Mouse (Mus musculus) C2C12 (cell line): ENCODE data around the gene Adcy9.

Experiments
- CTCF ChIP-seq: IDR thresholded peaks from one replicate; pipeline ENCODE4 v1.5.1; 2011; ENCODE audit not compliant: control insufficient read depth, insufficient read depth, insufficient read length
- MAX ChIP-seq: IDR thresholded peaks from one replicate; pipeline ENCODE4 v1.6.1; 2011; ENCODE audit warnings: mild to moderate bottlenecking, control low read depth
- USF1 ChIP-seq: IDR thresholded peaks from one replicate; pipeline ENCODE4 v1.6.1; 2011; ENCODE audit warnings: low read depth, mild to moderate bottlenecking, control low read depth, moderate library complexity

DNA sequence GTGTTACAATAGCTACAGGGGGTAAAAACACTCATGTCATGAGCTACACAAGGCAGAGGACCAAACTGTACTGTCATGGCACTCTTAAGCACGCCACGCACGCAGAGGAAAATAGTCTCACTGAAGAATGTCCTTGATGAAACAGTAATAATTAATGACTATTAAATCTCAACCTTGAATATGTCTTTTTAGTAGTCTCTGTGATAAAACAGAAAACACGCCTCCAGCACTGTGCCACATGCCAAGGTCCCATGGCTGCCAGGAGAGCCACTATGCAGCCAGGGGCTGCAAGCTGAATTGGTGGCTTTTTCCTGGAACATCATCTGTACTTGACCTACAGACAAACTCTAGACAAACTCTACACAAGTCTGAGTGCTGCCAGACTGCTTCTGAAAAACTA is 8.0 kb downstream of the Adcy9 start:
- TF ChIP-seq CTCF = no peak
- TF ChIP-seq USF1 = no peak
- no peak for TF ChIP-seq MAX
